Mouse (Mus musculus): Measurements from ENCODE around the gene Commd1. TPM values are rescaled to one million over a fixed set of nuclear protein-coding genes. Genes with fewer than 3 reads are reported as not detected.
A peak's percentile ranks its signal among the peaks of the same experiment; 100 is the strongest.

Commd1 gene
- polyA plus RNA-seq, 1 experiment from 2014 or later: 325 TPM

DNA sequence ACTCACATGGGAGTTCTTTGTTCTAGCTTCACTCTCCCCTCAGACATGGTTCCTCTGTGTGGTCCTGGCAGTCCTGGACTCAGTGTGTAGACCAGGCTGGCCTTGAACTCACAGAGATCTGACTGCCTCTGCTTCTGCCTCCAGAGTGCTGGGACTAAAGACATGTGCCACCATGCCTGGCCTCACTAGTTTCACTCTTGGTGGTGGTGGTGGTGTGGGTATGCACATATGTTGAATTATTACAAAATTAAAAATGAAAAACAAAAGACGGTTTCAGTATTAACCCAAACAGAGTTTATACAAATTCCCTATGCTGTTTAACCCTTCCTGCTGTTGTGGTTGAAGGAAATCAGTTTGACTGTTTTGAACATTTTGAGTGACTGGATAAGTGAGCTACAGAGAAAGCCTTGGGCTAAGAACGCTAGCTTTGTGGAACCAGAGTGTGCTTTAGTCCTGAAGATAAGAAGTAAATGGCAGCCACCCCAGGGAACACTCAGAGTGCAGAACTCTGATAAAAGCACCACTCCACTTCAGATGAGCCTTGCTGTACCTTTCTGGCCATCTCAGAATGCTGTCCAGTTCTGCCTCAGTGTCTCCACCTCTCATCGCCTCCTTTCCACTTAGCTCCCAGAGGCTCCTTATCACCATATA, 105.4 kb downstream of the Commd1 start:
- Histone ChIP-seq H3K27me3 (replicated peaks) (no peaks in the 10 kb centered on the region), H3K4me1 (peaks cover 3% of the 10 kb centered on the region; the same call in 1 of the 2 replicates), H3K4me3 (no peak overlapping the region), H3K4me2 (replicated peaks) (no peak overlapping the region), H3K9ac (no peak overlapping the region), H3K36me3 (no peaks in the 10 kb centered on the region), H3K9me3 (no peaks in the 10 kb centered on the region), H3K27ac (no peak overlapping the region)
- 90% methylated on average over 3 of the region's 3 CpGs for WGBS
- ATAC-seq (ENCODE audit: low FRiP score, low read depth): no peak

DNA sequence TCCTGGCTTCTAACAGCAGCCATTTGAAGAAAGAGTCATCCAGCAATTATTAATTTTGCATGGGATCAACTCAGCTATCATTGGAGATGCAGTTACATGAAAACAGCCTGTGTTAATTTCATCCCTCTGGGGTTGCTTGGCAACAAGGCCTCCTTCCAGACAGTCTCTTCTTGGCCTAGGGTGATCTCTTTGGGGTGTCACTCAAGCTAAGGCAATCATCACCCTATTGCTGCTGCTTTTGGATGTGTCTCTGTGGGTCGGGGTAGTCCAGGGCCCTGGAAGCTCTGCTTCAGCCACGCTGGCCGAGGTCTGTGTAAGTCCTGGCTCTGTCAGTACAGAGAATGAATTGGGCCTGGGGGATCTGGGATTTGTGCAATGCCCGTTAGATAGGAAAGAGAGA, 106.9 kb downstream of the Commd1 start:
- Histone ChIP-seq H3K4me1 (peaks cover 3% of the 10 kb centered on the region; the same call in 1 of the 2 replicates), H3K4me2 (replicated peaks) (no peak overlapping the region), H3K27me3 (replicated peaks) (no peaks in the 10 kb centered on the region), H3K27ac (no peak overlapping the region), H3K9me3 (no peaks in the 10 kb centered on the region), H3K4me3 (no peak overlapping the region), H3K36me3 (no peaks in the 10 kb centered on the region), H3K9ac (no peak overlapping the region)
- peak; percentile 72; the same call in 1 of the 2 replicates for ATAC-seq (ENCODE audit: low FRiP score, low read depth)
- WGBS: 65% methylated on average over 4 of the region's 4 CpGs

DNA sequence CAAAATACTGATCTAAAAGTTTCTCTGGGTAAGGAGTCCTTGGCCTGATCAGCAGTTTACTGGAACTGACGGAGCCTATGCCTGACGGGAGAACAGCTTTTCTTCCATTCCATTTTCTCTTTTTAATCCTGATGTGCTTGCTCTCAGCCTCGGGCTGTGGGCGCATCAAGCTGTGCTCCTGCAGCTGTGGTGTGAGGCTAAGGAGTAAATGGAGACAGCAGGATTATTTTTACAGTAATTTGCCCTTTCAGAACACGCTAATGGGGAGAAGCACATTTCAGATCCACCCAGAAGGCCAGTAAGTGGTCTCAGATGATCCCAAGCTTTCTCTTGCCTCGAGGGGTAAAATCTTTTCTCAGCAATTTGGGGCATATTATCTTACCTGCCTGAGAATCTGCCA, 107.4 kb downstream of the Commd1 start:
- no peak overlapping the region for H3K4me3 ChIP-seq
- ATAC-seq (ENCODE audit: low FRiP score, low read depth): no peak
- peaks cover 3% of the 10 kb centered on the region; the same call in 1 of the 2 replicates for H3K4me1 ChIP-seq
- no peak overlapping the region for H3K4me2 ChIP-seq (replicated peaks)
- H3K27me3 ChIP-seq (replicated peaks): no peaks in the 10 kb centered on the region
- H3K36me3 ChIP-seq: no peaks in the 10 kb centered on the region
- no peaks in the 10 kb centered on the region for H3K9me3 ChIP-seq
- no peak overlapping the region for H3K27ac ChIP-seq
- WGBS: 65% methylated on average over 6 of the region's 6 CpGs
- no peak overlapping the region for H3K9ac ChIP-seq

DNA sequence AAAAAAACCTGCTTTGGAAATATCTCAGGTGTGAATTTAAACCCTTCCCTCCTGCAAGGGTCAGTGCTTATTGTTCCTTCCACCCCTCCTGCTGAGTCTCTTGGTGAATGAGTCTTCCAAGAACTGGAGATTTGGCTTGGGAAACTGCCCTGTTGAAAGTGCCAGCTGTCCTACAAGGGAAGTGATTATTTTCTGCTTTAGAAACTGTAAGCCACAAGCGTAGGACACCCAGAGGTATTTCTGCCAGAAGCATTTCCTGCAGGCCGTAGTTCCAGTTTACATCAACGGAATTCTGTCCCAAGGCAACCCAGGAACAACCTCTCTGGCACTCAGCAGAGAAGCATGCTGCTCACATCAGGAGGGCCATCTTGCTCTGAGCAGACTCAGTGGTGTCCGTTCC, 108.8 kb downstream of the Commd1 start:
- H3K9me3 ChIP-seq: no peaks in the 10 kb centered on the region
- no peaks in the 10 kb centered on the region for H3K36me3 ChIP-seq
- H3K4me3 ChIP-seq: no peak overlapping the region
- no peak overlapping the region for H3K4me2 ChIP-seq (replicated peaks)
- no peaks in the 10 kb centered on the region for H3K27me3 ChIP-seq (replicated peaks)
- no peak overlapping the region for H3K9ac ChIP-seq
- H3K4me1 ChIP-seq: peaks cover 3% of the 10 kb centered on the region; the same call in 1 of the 2 replicates
- no peak overlapping the region for H3K27ac ChIP-seq
- ATAC-seq (ENCODE audit: low FRiP score, low read depth): no peak
- WGBS: 72% methylated on average over 4 of the region's 4 CpGs

DNA sequence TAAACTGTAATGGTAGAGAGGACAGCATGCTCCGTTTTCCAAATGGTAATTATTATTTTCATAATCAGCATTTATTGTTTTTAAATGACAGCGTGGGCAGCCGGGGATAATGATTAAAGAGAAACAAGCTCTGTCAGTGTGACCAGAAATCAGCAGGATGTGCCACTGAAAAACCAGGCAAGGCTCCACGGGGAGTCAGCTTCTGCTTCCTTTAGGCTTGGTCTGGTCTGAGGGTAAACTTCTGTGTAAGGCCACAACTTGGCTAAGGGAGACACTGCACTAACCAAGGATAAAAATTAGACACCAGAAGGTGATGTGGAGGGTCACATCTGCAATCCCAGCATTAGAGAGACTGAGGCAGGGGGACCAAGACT, 109.9 kb downstream of the Commd1 start:
- no peak overlapping the region for H3K9ac ChIP-seq
- H3K27me3 ChIP-seq (replicated peaks): no peaks in the 10 kb centered on the region
- no peaks in the 10 kb centered on the region for H3K9me3 ChIP-seq
- H3K4me1 ChIP-seq: peaks cover 3% of the 10 kb centered on the region; the same call in 1 of the 2 replicates
- H3K36me3 ChIP-seq: no peaks in the 10 kb centered on the region
- ATAC-seq (ENCODE audit: low FRiP score, low read depth): no peak
- no peak overlapping the region for H3K4me2 ChIP-seq (replicated peaks)
- no peak overlapping the region for H3K4me3 ChIP-seq
- H3K27ac ChIP-seq: no peak overlapping the region
- 72% methylated on average over 4 of the region's 4 CpGs for WGBS

DNA sequence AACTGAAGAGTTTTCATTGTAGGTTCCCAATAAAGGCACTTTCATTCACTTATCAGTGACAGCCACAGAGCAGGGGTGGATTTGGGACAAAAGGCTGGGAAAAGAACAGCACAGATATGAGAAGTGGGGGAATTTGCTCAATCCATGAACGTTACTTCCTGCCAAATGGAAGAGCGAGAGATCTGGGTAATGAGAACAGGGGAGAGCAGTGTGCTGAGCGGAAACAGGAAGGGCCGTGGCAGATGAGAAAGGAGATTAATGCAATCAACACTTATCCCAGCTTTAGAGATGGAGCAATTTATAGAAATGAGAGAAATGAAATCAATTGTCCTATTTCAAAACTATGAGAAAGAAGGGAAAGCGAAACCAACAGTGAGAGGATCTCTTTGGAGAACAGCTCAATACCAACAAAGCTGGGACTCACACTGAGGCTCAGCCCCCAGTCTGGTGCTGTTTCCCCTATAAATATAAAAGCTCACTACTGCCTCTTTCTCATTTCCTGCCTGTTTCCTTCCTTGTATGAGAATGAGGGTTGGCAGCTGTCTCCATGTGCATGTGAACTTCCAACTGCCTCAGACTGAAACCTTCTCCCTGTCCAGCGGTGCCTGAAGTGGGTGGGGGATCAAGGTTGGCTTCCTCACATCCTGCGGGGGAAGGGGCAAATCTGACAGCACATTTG, 110.4 kb downstream of the Commd1 start:
- Histone ChIP-seq H3K9me3 (no peaks in the 10 kb centered on the region), H3K4me2 (replicated peaks) (no peak overlapping the region), H3K27ac (no peak overlapping the region), H3K4me1 (peaks cover 3% of the 10 kb centered on the region; the same call in 1 of the 2 replicates), H3K4me3 (no peak overlapping the region), H3K27me3 (replicated peaks) (no peaks in the 10 kb centered on the region), H3K9ac (no peak overlapping the region), H3K36me3 (no peaks in the 10 kb centered on the region)
- WGBS: 72% methylated on average over 7 of the region's 7 CpGs
- ATAC-seq (ENCODE audit: low FRiP score, low read depth): no peak

DNA sequence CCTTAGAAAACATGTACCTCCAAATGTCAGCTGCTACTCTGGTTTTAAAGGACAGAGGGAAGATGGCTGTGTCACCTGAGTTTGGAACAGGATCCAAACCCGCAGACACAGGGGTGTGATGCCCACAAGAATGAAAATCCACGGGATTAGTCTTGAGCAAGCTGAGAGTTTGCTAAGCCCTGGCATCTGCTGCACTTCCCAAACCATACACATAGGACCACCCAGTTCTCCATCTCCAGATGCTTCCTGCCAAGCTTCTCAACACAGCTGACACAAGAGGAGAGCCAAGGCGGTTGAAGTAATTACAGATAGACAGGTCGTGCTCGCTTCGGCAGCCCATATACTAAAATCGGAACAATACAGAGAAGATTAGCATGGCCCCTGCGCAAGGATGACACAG, 113.6 kb downstream of the Commd1 start:
- no peak overlapping the region for H3K4me3 ChIP-seq
- no peak overlapping the region for H3K27ac ChIP-seq
- no peaks in the 10 kb centered on the region for H3K36me3 ChIP-seq
- no peaks in the 10 kb centered on the region for H3K9me3 ChIP-seq
- H3K4me1 ChIP-seq: peaks cover 3% of the 10 kb centered on the region; the same call in 1 of the 2 replicates
- H3K27me3 ChIP-seq (replicated peaks): 0 out of 2 replicates have a peak, but pooled peaks cover 1% of the 10 kb centered on the region
- H3K4me2 ChIP-seq (replicated peaks): no peak overlapping the region
- no peak overlapping the region for H3K9ac ChIP-seq
- 89% methylated on average over 8 of the region's 8 CpGs for WGBS
- ATAC-seq (ENCODE audit: low FRiP score, low read depth): no peak

DNA sequence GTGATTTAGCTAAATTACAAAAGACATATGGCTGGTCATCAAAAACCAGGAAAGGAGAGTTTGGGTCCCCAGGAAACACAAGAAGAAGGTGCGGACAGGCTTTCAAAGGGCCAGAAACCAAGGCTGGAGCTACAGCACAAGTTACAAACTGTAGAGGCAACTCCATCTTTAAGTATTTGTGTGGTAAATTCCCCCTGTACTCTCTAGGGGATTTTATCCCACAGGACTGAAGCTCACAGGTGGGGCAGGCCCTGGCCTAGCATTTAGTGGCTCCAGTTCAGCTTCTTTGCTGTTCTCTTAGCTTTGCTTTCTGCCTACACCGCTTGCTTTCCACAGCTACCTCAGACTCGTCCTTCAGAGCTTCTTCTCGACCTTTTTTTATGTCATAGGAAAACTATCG, 114.5 kb downstream of the Commd1 start:
- H3K27ac ChIP-seq: no peak overlapping the region
- no peaks in the 10 kb centered on the region for H3K36me3 ChIP-seq
- no peak for ATAC-seq (ENCODE audit: low FRiP score, low read depth)
- WGBS: 85% methylated on average over 5 of the region's 5 CpGs
- H3K27me3 ChIP-seq (replicated peaks): peaks cover 8% of the 10 kb centered on the region; the same call in 1 of the 2 replicates
- peaks cover 3% of the 10 kb centered on the region; the same call in 1 of the 2 replicates for H3K4me1 ChIP-seq
- H3K9ac ChIP-seq: no peak overlapping the region
- H3K9me3 ChIP-seq: no peaks in the 10 kb centered on the region
- no peak overlapping the region for H3K4me3 ChIP-seq
- no peak overlapping the region for H3K4me2 ChIP-seq (replicated peaks)

DNA sequence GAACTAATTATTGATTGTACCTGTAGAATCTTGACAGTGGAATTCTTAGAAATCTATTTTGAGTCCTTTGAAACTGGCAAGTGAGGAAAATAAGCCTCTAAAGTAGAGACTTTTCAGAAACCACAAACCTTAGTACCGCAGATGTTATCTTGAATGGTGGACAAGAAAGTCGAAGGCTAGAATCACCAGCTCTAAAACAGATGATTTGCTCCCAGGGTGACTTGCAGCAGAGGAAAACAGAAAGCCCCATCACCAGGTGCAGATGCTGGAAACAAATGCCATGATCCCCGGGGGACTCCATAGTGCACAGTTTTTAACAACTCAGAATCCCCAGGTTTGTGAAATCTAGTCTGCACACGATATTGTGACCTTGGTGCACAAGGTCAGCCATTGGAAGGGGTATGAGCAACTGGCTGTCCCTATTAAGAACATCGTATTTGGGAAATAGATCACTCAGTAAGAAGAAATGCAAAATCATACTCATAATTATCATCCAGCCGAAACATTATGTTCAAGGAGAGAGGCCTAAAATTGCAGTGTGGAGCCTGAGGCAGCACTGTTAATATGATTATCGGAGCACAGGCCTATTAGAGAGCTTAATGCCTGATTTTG, 116.4 kb downstream of the Commd1 start:
- ATAC-seq (ENCODE audit: low FRiP score, low read depth): no peak
- 91% methylated on average over 7 of the region's 7 CpGs for WGBS
- Histone ChIP-seq H3K4me3 (no peak overlapping the region), H3K36me3 (no peaks in the 10 kb centered on the region), H3K27me3 (replicated peaks) (peaks cover 22% of the 10 kb centered on the region; the same call in 1 of the 2 replicates), H3K9me3 (no peaks in the 10 kb centered on the region), H3K27ac (no peak overlapping the region), H3K4me2 (replicated peaks) (no peak overlapping the region), H3K9ac (no peak overlapping the region), H3K4me1 (no peaks in the 10 kb centered on the region; the same call in 1 of the 2 replicates)

DNA sequence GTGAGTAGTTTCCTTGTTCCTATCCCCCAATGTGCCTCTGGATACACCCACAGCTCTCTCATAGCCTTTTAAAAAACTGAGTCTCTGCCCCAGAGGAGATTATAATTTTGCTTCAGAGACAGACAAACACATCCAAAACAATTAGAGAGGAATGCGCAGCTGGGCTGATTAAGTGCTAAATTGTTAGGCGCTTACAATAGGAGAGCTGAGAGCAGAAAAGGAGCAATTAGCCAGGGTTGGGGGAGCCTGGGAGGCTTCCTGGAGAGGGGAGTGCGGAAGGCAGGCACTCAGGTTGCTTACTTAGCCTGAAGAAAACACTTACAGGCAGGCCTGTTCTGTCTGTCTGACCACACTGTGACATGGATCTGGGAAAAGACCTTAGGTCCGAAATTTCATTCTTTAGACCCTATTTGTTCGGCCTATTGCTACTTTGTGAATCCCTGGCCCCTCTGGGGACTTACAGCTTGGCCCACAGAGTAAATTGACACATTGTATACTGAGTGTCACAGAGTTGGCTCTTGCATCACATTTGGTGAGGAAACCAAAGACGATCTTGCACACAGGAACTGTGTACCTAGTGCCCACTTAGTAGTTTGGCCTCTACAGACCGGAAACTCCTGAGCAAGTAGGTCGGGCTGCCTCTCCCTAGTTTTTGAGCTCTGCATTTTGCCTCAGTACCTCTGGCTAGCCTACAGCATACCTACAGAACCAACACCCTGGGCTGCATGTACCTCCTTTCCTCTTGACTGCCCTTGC, 117.7 kb downstream of the Commd1 start:
- H3K27ac ChIP-seq: no peak overlapping the region
- peaks cover 32% of the 10 kb centered on the region for H3K27me3 ChIP-seq (replicated peaks)
- H3K4me1 ChIP-seq: peaks cover 10% of the 10 kb centered on the region
- ATAC-seq (ENCODE audit: low FRiP score, low read depth): no peak
- H3K9ac ChIP-seq: no peak overlapping the region
- no peaks in the 10 kb centered on the region for H3K36me3 ChIP-seq
- no peak overlapping the region for H3K4me3 ChIP-seq
- H3K4me2 ChIP-seq (replicated peaks): no peak overlapping the region
- WGBS: 46% methylated on average over 8 of the region's 8 CpGs
- H3K9me3 ChIP-seq: no peaks in the 10 kb centered on the region

DNA sequence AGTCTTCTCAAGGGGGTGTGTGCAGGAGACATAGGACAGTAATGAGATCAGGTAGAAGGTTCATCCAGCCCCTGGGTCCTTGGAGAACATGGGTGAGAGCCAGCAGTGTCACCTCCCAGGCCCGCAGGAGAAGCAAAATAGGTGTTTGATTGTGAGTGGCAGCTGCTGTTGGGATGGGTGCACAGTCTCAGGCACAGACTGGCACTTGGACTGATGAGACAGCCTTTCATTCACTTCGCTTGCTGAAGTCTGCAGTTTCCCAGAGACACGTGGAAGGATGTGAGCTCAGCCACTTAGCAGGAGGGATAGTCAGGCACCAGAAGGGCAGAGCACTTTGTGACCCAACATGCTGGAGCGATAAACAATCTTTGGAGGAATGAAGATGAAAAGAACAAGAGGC, 118.6 kb downstream of the Commd1 start:
- Histone ChIP-seq H3K36me3 (no peaks in the 10 kb centered on the region), H3K4me1 (peaks cover 14% of the 10 kb centered on the region), H3K9ac (no peak overlapping the region), H3K4me3 (no peak overlapping the region), H3K4me2 (replicated peaks) (no peak overlapping the region), H3K27ac (no peak overlapping the region), H3K27me3 (replicated peaks) (peaks cover 41% of the 10 kb centered on the region), H3K9me3 (no peaks in the 10 kb centered on the region)
- no peak for ATAC-seq (ENCODE audit: low FRiP score, low read depth)
- 42% methylated on average over 4 of the region's 4 CpGs for WGBS

DNA sequence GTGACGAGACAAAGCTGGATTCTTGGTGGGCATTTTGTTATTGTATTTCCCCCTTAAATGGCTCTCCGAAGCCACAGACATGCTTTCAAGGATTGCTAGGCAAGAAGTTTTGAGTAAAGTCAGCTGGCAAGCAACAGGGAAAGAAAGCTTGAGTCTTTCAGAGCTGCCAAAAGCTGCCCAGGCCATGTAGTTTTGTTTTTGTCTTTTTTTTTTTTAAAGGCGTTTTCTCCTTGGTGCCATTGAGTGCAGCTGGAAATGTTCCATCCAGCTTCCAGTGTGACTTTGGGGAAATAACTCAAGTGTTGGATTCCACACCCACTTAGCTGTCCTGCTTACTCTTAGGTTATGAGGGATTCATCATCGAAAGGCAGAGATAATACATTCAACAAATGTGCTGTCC, 120.9 kb downstream of the Commd1 start:
- WGBS: 66% methylated on average over 4 of the region's 4 CpGs
- Histone ChIP-seq H3K27ac (no peak overlapping the region), H3K4me2 (replicated peaks) (no peak overlapping the region), H3K9ac (no peak overlapping the region), H3K4me3 (no peak overlapping the region), H3K36me3 (no peaks in the 10 kb centered on the region), H3K27me3 (replicated peaks) (peaks cover 63% of the 10 kb centered on the region), H3K9me3 (no peaks in the 10 kb centered on the region), H3K4me1 (peaks cover 21% of the 10 kb centered on the region)
- no peak for ATAC-seq (ENCODE audit: low FRiP score, low read depth)

All from neural tube, embryonic 12.5 days (tissue).